Comparison of ENCODE assay signal across 8 mouse cellular contexts in the genomic region with DNA sequence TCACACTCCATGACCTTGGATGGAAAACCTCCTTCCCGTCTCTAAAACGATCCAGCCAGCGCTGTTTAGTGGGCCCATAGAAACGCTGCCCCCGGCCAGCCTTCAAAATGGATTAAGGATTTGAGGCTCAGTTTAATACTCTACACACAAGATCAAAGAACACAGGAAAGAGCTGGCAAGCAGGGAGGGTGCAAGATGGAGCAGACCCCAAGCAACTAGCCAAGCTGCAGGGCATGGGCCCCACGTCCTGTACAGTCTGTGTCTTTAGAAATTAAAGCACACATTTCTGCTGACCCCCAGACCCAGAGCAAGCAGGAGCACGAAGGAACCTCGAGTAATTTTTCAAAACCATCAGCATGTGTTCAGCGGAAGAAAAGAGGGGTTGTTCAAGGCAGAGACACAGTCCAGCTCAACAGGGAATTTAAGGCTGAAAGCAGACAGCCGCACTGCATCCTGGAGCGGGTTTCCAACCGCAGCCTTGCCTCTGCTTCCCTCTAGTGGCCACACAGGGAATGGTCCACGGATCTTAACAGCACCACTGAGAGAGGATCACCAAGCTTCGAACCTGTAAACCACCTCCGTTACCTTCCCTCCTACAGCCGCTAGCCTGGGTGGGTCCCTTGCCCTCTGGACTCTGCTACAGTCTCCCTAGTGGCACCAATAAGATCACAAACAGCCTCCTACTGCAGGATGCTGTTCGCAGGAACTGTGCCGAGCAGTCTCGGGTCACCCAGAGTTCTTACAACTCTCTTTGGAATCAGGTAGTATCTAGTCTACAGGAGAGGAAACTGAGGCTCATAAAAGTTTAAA. TPM values are rescaled to one million over a fixed set of nuclear protein-coding genes. Genes with fewer than 3 reads are reported as not detected.
A peak's percentile ranks its signal among the peaks of the same experiment; 100 is the strongest.
DNase-seq lines count a peak whose midpoint lies in the region; ATAC-seq lines count a peak whose summit lies in the region.

No protein-coding gene starts in this region.

- peak; percentile 82 for DNase-seq in adipocyte (ENCODE audit: low spot score)
- peak; percentile 93 for DNase-seq in embryo, embryonic 10 days (ENCODE audit: low spot score)
- DNase-seq in gastrocnemius, postnatal 14 days = peak; percentile 73
- peak; percentile 84 to 88 for DNase-seq in left cerebral cortex, postnatal 10 days (ENCODE audit: extremely low spot score in 1 of 2, low spot score in 2 of 2)
- peak; percentile 83 for DNase-seq in right cerebral cortex, postnatal 25 days
- peak; percentile 64 to 79 for DNase-seq in urinary bladder, postnatal 36 days (ENCODE audit: low spot score in 2 of 2)

- peak; percentile 85 for ATAC-seq in inflammation-experienced regulatory T-cells, adult 6 months
- ATAC-seq in megakaryocyte-erythroid progenitor cell, adult 5-6 weeks (replicated peaks; ENCODE audit: low FRiP score, low TSS enrichment, poor library complexity, severe bottlenecking) = peak; percentile 95

- intact Hi-C loops in gastrocnemius, postnatal 14 days (cut with DNase I; ENCODE audit: low total_unique reads) = loop anchor here (2.0 to 10.0 kb wide), 2 partner anchors 200 to 332 kb away; no protein-coding TSS in a partner anchor
- intact Hi-C loops in left cerebral cortex, postnatal 10 days (cut with DNase I) = loop anchor here (1.0 to 5.0 kb wide), 3 partner anchors 75 to 334 kb away; a partner anchor contains a TSS

RNA-seq across cellular contexts. Expression of a gene that starts 21.8 kb away (rescaled TPM):
- total RNA-seq in gastrocnemius, postnatal 14 days (2021) = 10 to 100 TPM; 16.1 to 18.5 TPM
- 10 to 100 TPM; 26.8 to 33.5 (median 32.7) TPM for polyA plus RNA-seq in inflammation-experienced regulatory T-cells, adult 6 months (2017; shearing (Covaris generic))
- total RNA-seq in left cerebral cortex, postnatal 10 days (2021) = 10 to 100 TPM; 41.3 to 41.4 TPM
- total RNA-seq in megakaryocyte-erythroid progenitor cell, adult 5-6 weeks (2014; fragmentation: Nextera tagmentation) = 30.0 and 40.1 TPM in 2 replicates
- 37.3 and 62.5 TPM in 2 replicates for total RNA-seq in megakaryocyte-erythroid progenitor cell, adult 5-6 weeks (2017)

RNA-seq across cellular contexts. Expression of a gene that starts 56.7 kb away (rescaled TPM):
- total RNA-seq in gastrocnemius, postnatal 14 days (2021) = 1 to 10 TPM; 1.7 to 2.4 TPM
- polyA plus RNA-seq in inflammation-experienced regulatory T-cells, adult 6 months (2017; shearing (Covaris generic)) = 10 to 100 TPM in 2 of 3 experiments, 1 to 10 TPM in 1; 4.9 to 10.6 (median 10.0) TPM
- total RNA-seq in left cerebral cortex, postnatal 10 days (2021) = 10 to 100 TPM; 17.4 to 19.9 TPM
- 9.3 and 21.1 TPM in 2 replicates for total RNA-seq in megakaryocyte-erythroid progenitor cell, adult 5-6 weeks (2014; fragmentation: Nextera tagmentation)
- 7.2 and 9.3 TPM in 2 replicates for total RNA-seq in megakaryocyte-erythroid progenitor cell, adult 5-6 weeks (2017)

Comparison
In these comparisons a context has a peak if more than half of its experiments do, and no peak if none do; other contexts are left out.
1. Peak in every context shown above with its lines: DNase-seq and ATAC-seq.